Mouse (Mus musculus) spleen, postnatal 4 days (tissue): ENCODE measurements around the gene Cap2.

Experiments used
- DNase-seq, 2 experiments: peaks; one replicate each; pipeline ENCODE4 v3.0.0; 2022; ENCODE audit warnings: low spot score in 2 of 2

The Cap2 gene

GRCm38 (mm10) chr13:46501800-46502389 is at the start of gene Cap2:
Gene Cap2 (plus strand): TSS chr13:46501848.
- DNase-seq: peak; percentile 41 to 71

DNA sequence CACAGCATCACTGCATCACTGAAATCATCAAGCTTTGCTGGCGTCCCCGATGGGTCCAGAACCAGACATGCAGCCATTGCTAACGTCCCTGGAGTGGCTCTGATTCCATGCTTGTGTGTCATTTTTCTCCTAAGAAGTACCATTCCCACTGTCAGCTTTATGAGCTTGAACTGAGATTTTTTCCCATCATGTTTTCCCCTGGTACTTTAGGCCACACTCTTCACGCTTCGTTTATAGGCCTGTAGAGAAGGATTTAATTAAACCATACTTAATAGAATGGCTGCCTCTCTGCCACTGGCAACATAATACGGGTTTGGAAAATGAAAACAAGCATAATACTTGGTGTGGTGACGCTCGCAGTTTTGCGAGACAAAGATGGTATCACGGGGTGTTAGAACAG is 42.1 kb upstream of the Cap2 start:
- DNase-seq: no peak

DNA sequence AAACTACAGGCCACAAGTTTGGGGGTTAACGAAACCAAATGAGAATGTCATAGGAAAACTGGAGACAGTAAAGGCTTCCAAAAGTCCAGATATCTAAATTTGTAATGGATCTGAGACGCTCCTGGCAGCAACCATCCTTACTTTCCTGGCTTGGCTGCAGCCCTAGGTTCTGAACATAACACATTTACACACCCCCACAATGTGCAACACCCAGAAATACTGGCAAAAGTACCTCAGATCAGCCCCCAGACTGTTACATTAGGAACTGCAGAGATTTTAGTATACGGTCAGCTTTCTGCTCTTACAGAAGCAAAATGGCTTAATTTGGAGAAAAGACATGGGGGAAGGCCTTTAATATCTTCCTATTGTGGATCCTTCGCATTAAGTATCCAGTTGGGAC is 39.4 kb upstream of the Cap2 start:
- no peak for DNase-seq

DNA sequence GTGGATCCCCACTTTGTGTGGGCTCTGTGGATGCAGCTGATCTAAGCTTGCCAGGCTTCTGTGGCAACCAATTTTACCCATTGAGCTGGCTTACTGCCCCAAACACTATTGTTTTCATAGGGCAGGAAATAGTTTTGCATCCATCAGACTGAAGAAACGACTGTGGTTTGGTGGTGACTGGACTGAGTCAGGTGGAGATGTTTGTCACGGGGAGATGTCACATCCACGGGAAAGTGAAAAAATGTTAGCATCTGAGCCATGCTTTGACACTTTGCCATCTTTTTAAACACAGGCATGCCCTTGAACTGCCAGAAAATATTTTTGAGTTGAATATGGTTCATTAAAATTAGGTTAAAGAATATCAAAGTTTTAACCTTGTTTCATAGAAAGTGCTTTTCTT is 37.9 kb upstream of the Cap2 start:
- DNase-seq: no peak

- no peak for DNase-seq
Measured at GRCm38 (mm10) chr13:46468251-46468650, 33.4 kb upstream of the Cap2 start.

DNA sequence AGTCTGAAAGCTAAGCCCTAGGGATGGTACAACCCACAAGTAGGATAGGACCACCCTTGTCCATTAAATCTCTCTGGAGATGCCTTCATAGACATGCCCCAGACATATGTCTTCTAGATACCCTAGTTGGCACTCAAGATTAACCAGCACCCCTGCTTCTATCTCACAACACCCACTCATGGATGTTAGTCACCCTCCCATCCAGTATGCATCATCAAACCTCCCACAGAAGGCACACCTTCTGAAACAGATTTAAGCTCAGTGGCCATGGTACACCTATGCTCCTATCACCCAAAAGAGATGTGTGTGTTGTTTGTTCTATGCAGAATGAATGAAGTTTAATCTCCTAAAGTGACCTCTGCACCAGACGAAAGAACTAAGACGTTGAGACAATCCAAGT is 32.1 kb upstream of the Cap2 start:
- no peak for DNase-seq

- DNase-seq: no peak
Measured at GRCm38 (mm10) chr13:46481271-46481670, 20.4 kb upstream of the Cap2 start.

- DNase-seq: no peak
Measured at GRCm38 (mm10) chr13:46485605-46486004, 16.0 kb upstream of the Cap2 start.

DNA sequence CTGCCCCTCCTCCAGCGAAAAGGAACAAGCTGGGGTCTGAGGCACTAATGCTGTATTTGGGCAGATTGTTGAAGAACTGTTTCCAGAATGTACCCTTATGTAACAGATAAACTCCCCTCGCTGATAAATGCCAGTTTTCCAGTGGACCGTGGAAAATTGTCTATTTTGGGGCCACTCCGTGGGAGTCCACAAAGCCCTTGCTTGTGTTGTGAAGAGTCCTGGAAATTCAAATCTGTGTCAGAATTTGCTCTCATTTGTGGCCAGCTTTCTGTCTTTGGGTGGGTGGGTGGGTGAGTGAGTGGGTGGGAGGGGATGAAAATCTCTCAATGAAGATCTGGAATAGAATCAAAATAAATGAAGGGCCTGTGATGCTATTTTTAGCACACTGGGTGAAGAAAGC is 13.5 kb upstream of the Cap2 start:
- DNase-seq: no peak

DNA sequence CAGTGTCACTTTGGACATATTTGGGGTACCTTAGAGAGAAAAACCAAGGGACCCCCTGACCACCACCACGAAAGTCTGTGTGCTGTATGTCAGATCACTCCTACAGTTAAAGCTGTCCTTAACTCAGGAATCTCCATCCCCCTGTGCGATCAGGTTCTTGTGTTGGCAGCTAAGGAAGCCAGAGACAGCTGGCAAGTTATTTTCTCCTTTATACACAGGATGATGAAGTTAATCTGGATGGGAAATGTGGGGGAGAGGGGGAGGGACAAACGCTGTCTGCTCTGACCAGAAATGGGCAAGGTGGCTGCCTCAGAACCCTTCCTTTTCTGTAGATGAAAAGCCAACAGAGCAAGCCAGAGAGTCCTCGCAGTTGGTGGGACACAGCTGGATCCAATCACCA is 11.0 kb upstream of the Cap2 start:
- no peak for DNase-seq

DNA sequence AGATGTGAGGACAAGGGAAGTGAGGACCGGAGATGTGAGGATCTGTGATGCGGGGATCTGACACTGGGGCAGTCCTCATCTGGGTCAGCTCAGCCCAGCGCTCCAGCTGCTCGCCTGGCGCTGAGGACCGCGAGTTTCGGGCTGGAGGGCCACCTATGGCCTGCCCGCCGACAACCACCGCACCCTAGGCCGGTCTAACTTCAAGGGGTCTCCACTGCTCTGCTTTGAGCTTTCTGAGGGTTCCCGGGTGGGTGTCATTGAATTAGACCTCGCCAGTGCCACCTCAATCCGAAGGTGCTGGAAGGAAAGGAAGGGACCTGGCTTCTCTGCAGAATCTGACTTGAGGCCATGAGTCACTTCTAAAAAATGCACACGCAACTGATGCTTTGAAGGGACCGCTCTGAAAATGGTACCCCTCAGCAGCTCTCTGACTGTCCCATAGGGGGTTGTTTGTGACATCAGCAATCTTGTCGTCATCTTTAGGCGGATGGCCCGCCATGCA is 793 bp downstream of the Cap2 start:
- DNase-seq: no peak

- no peak for DNase-seq
Measured at GRCm38 (mm10) chr13:46507944-46508343, 6.3 kb downstream of the Cap2 start.

GRCm38 (mm10) chr13:46508823-46509222 is 7.2 kb downstream of the Cap2 start:
- no peak for DNase-seq

DNA sequence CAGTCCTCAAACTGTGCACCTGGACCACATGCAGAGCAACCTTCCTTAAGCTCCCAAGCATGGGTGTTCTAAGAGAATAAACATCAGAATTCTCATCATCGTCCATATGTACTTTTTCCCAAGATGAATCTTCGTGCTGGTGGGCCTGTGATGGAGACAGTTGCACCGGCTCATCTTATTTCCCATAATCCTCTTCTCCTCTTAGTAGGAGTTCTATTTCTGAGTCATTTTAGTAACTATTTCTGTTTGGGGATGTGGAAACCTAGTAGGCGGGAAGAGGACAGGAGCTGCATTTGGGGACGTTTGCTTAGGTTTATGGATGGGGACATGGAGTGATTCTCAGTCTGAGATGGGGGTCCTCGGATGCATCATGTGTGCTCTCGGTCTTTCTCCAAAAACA is 8.8 kb downstream of the Cap2 start:
- no peak for DNase-seq

GRCm38 (mm10) chr13:46514484-46514883 is 12.8 kb downstream of the Cap2 start:
- DNase-seq: no peak

- no peak for DNase-seq
Measured at GRCm38 (mm10) chr13:46515120-46515523, 13.5 kb downstream of the Cap2 start.

GRCm38 (mm10) chr13:46515524-46515923 is 13.9 kb downstream of the Cap2 start:
- DNase-seq: no peak

DNA sequence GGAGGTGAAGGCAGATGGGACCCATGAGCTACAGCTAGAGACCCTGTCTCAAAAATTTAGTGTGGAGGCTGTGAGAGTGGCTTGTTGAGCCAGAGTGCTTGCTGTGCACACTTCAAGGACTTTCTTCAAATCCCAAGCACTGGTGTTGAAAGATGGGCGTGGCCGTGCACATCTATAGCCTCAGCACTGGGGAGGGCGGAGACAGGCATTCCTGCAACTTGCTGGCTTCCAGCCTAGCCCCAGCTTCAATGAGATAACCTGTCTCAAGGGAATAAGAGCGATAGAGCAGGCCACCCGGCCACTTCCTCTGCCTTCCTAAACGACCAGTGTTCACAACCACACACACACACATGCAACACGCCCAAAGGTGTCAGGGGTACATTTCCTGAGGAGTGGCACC is 14.5 kb downstream of the Cap2 start:
- no peak for DNase-seq

DNA sequence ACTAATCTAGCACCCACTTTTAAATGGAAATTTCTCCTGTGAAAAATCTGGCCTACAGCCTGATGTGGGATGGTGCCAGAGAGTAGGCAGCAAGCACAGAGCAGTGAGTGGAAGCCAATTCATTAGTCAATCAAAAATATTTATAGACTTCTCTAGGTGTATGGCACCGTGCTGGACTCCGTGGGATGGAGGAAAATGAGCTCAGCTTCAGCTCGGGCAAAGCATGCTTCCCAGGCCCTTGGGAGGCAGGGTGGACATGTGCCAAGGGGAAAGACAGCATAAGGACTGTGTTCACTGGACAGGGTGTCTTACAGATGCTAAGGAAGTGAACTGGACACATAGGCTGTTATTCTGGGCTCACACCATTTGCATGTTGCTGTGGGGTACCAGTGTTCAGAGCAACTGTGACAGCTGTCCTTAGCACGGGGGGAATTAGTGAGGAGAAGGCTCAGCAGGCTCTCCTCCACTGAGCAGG is 15.6 kb downstream of the Cap2 start:
- DNase-seq: no peak

DNA sequence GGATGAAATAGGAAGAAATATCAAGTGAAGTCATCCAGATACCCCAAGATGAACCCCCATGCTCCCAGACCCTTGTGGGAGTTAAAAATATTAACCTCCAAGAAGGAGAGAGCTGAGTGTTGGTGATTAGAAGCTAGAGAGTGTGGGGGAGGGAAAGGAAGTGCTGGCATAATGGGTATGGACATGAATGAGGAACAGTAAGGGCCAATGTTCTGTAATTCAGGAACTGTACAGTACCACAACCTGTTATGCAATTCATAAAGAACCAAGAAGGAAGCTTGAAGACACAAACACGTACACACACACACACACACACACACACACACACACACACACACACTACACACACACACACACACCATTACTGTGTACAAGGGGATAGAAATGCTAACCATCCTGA is 19.8 kb downstream of the Cap2 start:
- DNase-seq: no peak

DNA sequence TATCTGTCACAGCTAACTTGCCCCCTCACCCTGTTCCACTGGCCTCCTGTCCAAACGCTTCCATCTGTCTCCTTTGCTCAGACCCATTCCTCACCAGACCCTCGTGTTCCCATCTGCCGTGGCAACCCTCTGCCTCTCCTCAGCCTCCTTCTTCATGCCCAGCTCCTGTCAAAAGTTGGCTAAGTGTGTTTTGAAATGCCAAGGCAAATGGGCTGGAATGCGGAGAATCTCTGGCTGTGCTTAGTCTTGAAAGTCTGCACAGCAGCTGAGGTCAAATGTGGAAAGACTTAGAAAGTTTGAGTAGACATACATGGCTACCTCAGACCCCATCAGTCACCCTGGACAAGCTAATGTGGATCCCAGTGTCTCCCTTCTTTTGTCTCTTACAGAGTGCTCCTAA is 21.1 kb downstream of the Cap2 start:
- DNase-seq: no peak

- DNase-seq: no peak
Measured at GRCm38 (mm10) chr13:46523235-46523634, 21.6 kb downstream of the Cap2 start.

GRCm38 (mm10) chr13:46523712-46524111 is 22.1 kb downstream of the Cap2 start:
- DNase-seq: no peak
